Mouse (Mus musculus) small intestine, adult 2 months (tissue): ENCODE measurements around the gene Lss. TPM values are rescaled to one million over a fixed set of nuclear protein-coding genes. Genes with fewer than 3 reads are reported as not detected.

Experiments used
- H3K27ac ChIP-seq: fragments of 200-500 bp; 2 replicates; pipeline ENCODE4 v1.5.1; 2012; ENCODE audit warnings: low read depth, low read length, control low read depth, inconsistent platforms; ENCODE audit not compliant: insufficient read depth
- H3K27me3 ChIP-seq: fragments of 200-500 bp; 2 replicates; pipeline ENCODE4 v1.6.1; 2012; ENCODE audit warnings: mild to moderate bottlenecking, moderate library complexity, low read length, inconsistent platforms; ENCODE audit not compliant: control insufficient read depth, insufficient read depth
- H3K36me3 ChIP-seq: fragments of 200-500 bp; 2 replicates; pipeline ENCODE4 v1.6.1; 2012; ENCODE audit warnings: mild to moderate bottlenecking, low read length, control low read depth, inconsistent platforms; ENCODE audit not compliant: control insufficient read depth, insufficient read depth
- H3K4me1 ChIP-seq: fragments of 200-500 bp; 2 replicates; pipeline ENCODE4 v1.6.1; 2012; ENCODE audit warnings: low read length, inconsistent platforms, mixed read lengths; ENCODE audit not compliant: control insufficient read depth, insufficient read depth, insufficient read length
- H3K4me3 ChIP-seq: fragments of 200-500 bp; 2 replicates; pipeline ENCODE4 v1.5.1; 2012; ENCODE audit warnings: low read depth, mild to moderate bottlenecking, control low read depth, inconsistent platforms, low read length, moderate library complexity
- CTCF ChIP-seq: fragments of 200-500 bp; IDR thresholded peaks from 2 replicates; pipeline ENCODE4 v1.5.1; 2012; ENCODE audit warnings: low read depth, mild to moderate bottlenecking, control low read depth, inconsistent platforms, low read length, moderate library complexity, mixed read lengths; ENCODE audit not compliant: insufficient replicate concordance, insufficient read length; ENCODE audit errors: extremely low read depth
- POLR2A ChIP-seq: fragments of 200-500 bp; IDR thresholded peaks from 2 replicates; pipeline ENCODE4 v1.6.1; 2012; ENCODE audit warnings: low read depth, mild to moderate bottlenecking, control low read depth, inconsistent platforms, low read length, moderate library complexity
- WGBS: fragments of 180-500 bp; shearing (Covaris S2); methylation state at CpG from one replicate; pipeline ENCODE4 v1.1.7; 2018; 5-methylcytosine and 5-hydroxymethylcytosine counted together
- polyA plus RNA-seq: library from polyadenylated mRNA; depleted of rRNA; stranded (reverse); fragments of >200 nt; gene quantifications from 2 replicates; pipeline ENCODE4 v1.2.3, GENCODE M21; 2012

The Lss gene
- polyA plus RNA-seq, 1 experiment: 16.0 TPM

- Histone ChIP-seq H3K4me3 (no peak within 1 kb of the TSS), H3K27ac (no peak within 1 kb of the TSS), H3K4me1 (no peaks in the 10 kb centered on the region), H3K27me3 (no peaks in the 10 kb centered on the region), H3K36me3 (no peaks in the 10 kb centered on the region)
- WGBS: 82% methylated on average over 10 of the region's 10 CpGs
- no peak for TF ChIP-seq POLR2A
- no peak for TF ChIP-seq CTCF
Measured at GRCm38 (mm10) chr10:76561972-76562371, 30.6 kb downstream of the Lss start, which contains the start of gene Spatc1l. Gene Spatc1l (plus strand): TSS chr10:76562272.

- TF ChIP-seq POLR2A (no peak), CTCF (no peak)
- Histone ChIP-seq H3K36me3 (no peaks in the 10 kb centered on the region), H3K4me1 (no peaks in the 10 kb centered on the region), H3K4me3 (no peak overlapping the region), H3K27me3 (no peaks in the 10 kb centered on the region), H3K27ac (no peak overlapping the region)
- 71% methylated on average over 22 of the region's 22 CpGs for WGBS
Measured at GRCm38 (mm10) chr10:76569996-76570685, 38.8 kb downstream of the Lss start.

DNA sequence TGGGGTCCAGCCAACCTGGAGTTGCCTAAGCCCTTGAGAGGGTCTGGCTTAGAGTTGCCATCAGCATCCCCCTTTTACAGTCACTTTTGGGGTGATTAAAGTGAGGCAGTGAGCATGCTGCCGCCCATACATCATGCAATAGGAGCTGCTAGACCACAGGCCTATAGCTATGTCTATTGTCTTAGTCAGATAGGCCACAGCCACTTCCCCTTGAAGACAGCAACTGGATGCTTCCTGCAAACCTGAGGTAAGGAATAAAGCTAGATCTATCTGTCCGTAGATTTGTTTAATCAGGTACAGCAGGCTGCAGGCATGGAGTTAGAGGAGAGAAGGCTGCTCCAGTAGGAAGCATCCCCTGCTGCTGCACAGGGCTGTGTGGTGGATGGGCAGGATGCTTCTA is 39.7 kb downstream of the Lss start:
- no peaks in the 10 kb centered on the region for H3K36me3 ChIP-seq
- no peak overlapping the region for H3K4me3 ChIP-seq
- TF ChIP-seq CTCF (no peak), POLR2A (no peak)
- H3K27ac ChIP-seq: no peak overlapping the region
- 64% methylated on average over 2 of the region's 2 CpGs for WGBS
- no peaks in the 10 kb centered on the region for H3K4me1 ChIP-seq
- H3K27me3 ChIP-seq: no peaks in the 10 kb centered on the region

DNA sequence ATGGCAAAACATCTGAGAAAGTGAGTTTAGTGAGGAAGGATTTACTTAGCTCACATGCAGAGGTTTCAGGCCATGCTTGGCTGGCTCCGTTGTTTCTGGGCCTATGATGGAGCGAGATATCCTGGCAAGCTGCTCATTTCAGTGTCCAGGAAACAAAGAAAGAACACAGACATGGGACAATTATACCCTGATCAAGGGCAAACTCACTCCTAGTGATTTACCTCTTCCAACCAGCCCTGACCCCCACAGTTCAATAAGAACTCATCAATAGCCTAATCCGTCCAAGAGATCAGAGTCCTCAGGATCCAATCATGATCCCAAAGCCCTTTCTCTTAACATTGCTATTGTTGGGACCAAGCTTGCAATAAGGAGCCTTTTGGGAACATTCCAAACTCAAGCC is 40.8 kb downstream of the Lss start:
- H3K4me1 ChIP-seq: no peaks in the 10 kb centered on the region
- no peak overlapping the region for H3K27ac ChIP-seq
- H3K36me3 ChIP-seq: no peaks in the 10 kb centered on the region
- no peak for TF ChIP-seq POLR2A
- TF ChIP-seq CTCF: no peak
- 66% methylated on average over 3 of the region's 3 CpGs for WGBS
- no peak overlapping the region for H3K4me3 ChIP-seq
- H3K27me3 ChIP-seq: no peaks in the 10 kb centered on the region

DNA sequence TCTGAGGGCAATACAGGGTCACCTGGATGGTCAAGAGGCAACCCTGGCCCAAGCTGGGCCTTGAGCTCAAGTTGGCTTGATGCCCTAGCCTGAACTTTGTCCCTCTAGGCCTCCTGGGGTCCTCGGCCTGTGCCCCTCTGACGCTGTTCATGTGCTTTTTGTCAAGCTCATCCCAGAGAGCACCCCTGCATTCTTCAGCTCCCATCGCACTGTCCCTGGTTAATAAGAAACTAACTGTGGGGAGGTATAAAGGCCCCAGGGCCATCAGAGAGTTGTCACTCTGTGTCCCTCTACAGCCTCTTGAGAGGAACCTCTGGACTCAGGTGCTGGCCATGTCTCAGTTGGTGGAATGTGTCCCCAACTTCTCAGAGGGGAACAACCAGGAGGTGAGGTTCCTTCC is 44.0 kb downstream of the Lss start, which contains the start of gene Ftcd:
Gene Ftcd (plus strand): TSS at position 275 of the 400 bp plus-strand sequence.
- no peaks in the 10 kb centered on the region for H3K27me3 ChIP-seq
- H3K27ac ChIP-seq: no peak within 1 kb of the TSS

GRCm38 (mm10) chr10:76576920-76577319 is 45.5 kb downstream of the Lss start:
- Histone ChIP-seq H3K4me3 (no peak overlapping the region), H3K27me3 (no peaks in the 10 kb centered on the region), H3K36me3 (no peaks in the 10 kb centered on the region), H3K27ac (no peak overlapping the region), H3K4me1 (no peaks in the 10 kb centered on the region)
- WGBS: 60% methylated on average over 7 of the region's 7 CpGs
- TF ChIP-seq POLR2A: no peak
- no peak for TF ChIP-seq CTCF

More for the DNA sequence above, 44.0 kb downstream of the Lss start, which contains the start of gene Ftcd:
- TF ChIP-seq POLR2A (no peak), CTCF (no peak)
- Histone ChIP-seq H3K4me3 (no peak within 1 kb of the TSS), H3K36me3 (no peaks in the 10 kb centered on the region), H3K4me1 (no peaks in the 10 kb centered on the region)
- 61% methylated on average over 3 of the region's 3 CpGs for WGBS

- no peaks in the 10 kb centered on the region for H3K36me3 ChIP-seq
- H3K4me1 ChIP-seq: no peaks in the 10 kb centered on the region
- H3K4me3 ChIP-seq: no peak overlapping the region
- H3K27me3 ChIP-seq: 0 out of 2 replicates have a peak, but pooled peaks cover 3% of the 10 kb centered on the region
- WGBS: 12% methylated on average over 10 of the region's 10 CpGs
- no peak overlapping the region for H3K27ac ChIP-seq
- no peak for TF ChIP-seq POLR2A
- no peak for TF ChIP-seq CTCF
Measured at GRCm38 (mm10) chr10:76584138-76584537, 52.8 kb downstream of the Lss start.

DNA sequence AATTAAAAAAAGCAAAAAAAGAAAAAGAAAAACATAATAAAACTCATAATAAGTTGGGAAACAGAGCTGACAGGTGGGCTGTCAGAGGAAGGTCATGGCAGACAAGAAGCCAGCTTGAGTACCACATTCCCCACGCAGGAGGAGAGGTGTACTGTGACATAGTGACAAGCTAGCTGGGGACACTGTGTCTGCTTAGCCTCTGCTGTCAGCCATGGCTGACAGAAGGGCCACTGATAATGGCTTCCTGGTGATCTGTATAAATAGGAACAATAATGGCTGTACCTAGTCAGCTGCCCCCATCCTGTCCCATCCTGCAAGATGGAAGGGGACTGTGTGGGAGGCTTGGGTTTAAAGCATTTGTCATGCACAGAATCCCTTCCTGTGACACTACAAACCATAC is 54.8 kb downstream of the Lss start:
- H3K4me1 ChIP-seq: no peaks in the 10 kb centered on the region
- no peaks in the 10 kb centered on the region for H3K36me3 ChIP-seq
- WGBS: 38% methylated on average over 1 of the region's 1 CpGs
- H3K4me3 ChIP-seq: no peak overlapping the region
- TF ChIP-seq POLR2A: no peak
- no peak for TF ChIP-seq CTCF
- 0 out of 2 replicates have a peak, but pooled peaks cover 3% of the 10 kb centered on the region for H3K27me3 ChIP-seq
- H3K27ac ChIP-seq: no peak overlapping the region
